Mouse (Mus musculus) thymus, postnatal 10 days (tissue): ENCODE data around the gene Nme7.

Experiments used
- DNase-seq, 2 experiments: peaks; one replicate each; pipeline ENCODE4 v3.0.0; 2021; ENCODE audit warnings: low spot score in 2 of 2

The Nme7 gene

GRCm38 (mm10) chr1:164383621-164384020 is 79.7 kb downstream of the Nme7 start:
- no peak for DNase-seq

GRCm38 (mm10) chr1:164384354-164384753 is 80.4 kb downstream of the Nme7 start:
- DNase-seq = no peak

- DNase-seq = no peak
Measured at GRCm38 (mm10) chr1:164384972-164385371, 81.1 kb downstream of the Nme7 start.

- no peak for DNase-seq
Measured at GRCm38 (mm10) chr1:164389743-164390142, 85.8 kb downstream of the Nme7 start.

GRCm38 (mm10) chr1:164392176-164392575 is 88.3 kb downstream of the Nme7 start:
- DNase-seq = no peak

GRCm38 (mm10) chr1:164395131-164395780 is 91.3 kb downstream of the Nme7 start:
- no peak for DNase-seq

GRCm38 (mm10) chr1:164397672-164398071 is 93.8 kb downstream of the Nme7 start:
- no peak for DNase-seq

- no peak for DNase-seq
Measured at GRCm38 (mm10) chr1:164399578-164399977, 95.7 kb downstream of the Nme7 start.

GRCm38 (mm10) chr1:164405385-164405802 is 101.5 kb downstream of the Nme7 start:
- no peak for DNase-seq

- no peak for DNase-seq
Measured at GRCm38 (mm10) chr1:164406506-164406905, 102.6 kb downstream of the Nme7 start.

- no peak for DNase-seq
Measured at GRCm38 (mm10) chr1:164408655-164409054, 104.7 kb downstream of the Nme7 start.

- no peak for DNase-seq
Measured at GRCm38 (mm10) chr1:164411306-164411705, 107.4 kb downstream of the Nme7 start.

GRCm38 (mm10) chr1:164412906-164413305 is 109.0 kb downstream of the Nme7 start:
- DNase-seq = no peak

GRCm38 (mm10) chr1:164413608-164414007 is 109.7 kb downstream of the Nme7 start:
- DNase-seq = peak in 1 of 2 experiments; percentile 10

- no peak for DNase-seq
Measured at GRCm38 (mm10) chr1:164415347-164415751, 111.4 kb downstream of the Nme7 start.

- DNase-seq = no peak
Measured at GRCm38 (mm10) chr1:164416692-164417394, 112.9 kb downstream of the Nme7 start.

- DNase-seq = no peak
Measured at GRCm38 (mm10) chr1:164417604-164418003, 113.7 kb downstream of the Nme7 start.

- no peak for DNase-seq
Measured at GRCm38 (mm10) chr1:164418320-164418719, 114.4 kb downstream of the Nme7 start.

- no peak for DNase-seq
Measured at GRCm38 (mm10) chr1:164419401-164419800, 115.5 kb downstream of the Nme7 start.

- DNase-seq = no peak
Measured at GRCm38 (mm10) chr1:164420623-164421354, 116.9 kb downstream of the Nme7 start.

GRCm38 (mm10) chr1:164426227-164426626 is 122.3 kb downstream of the Nme7 start:
- peak; percentile 46 to 49 for DNase-seq

- no peak for DNase-seq
Measured at GRCm38 (mm10) chr1:164427777-164428176, 123.9 kb downstream of the Nme7 start.

- DNase-seq = no peak
Measured at GRCm38 (mm10) chr1:164428644-164429043, 124.7 kb downstream of the Nme7 start.
